Mouse (Mus musculus) ES-E14 (cell line): ENCODE results near the gene Rap1gap2.

ENCODE experiments used
- HCFC1 ChIP-seq: IDR thresholded peaks from 2 replicates; pipeline ENCODE4 v1.6.1; 2012; ENCODE audit warnings: low read length, inconsistent platforms, borderline replicate concordance; ENCODE audit not compliant: insufficient read depth
- MAFK ChIP-seq: IDR thresholded peaks from 2 replicates; pipeline ENCODE4 v1.6.1; 2014; ENCODE audit warnings: mild to moderate bottlenecking, low read depth, low read length, inconsistent platforms; ENCODE audit not compliant: insufficient read depth
- ZC3H11A ChIP-seq: IDR thresholded peaks from 2 replicates; pipeline ENCODE4 v1.6.1; 2012; ENCODE audit warnings: low read depth, mild to moderate bottlenecking, inconsistent platforms, low read length, borderline replicate concordance
- ZNF384 ChIP-seq: IDR thresholded peaks from 2 replicates; pipeline ENCODE4 v1.6.1; 2012; ENCODE audit warnings: low read depth, low read length, inconsistent platforms

DNA sequence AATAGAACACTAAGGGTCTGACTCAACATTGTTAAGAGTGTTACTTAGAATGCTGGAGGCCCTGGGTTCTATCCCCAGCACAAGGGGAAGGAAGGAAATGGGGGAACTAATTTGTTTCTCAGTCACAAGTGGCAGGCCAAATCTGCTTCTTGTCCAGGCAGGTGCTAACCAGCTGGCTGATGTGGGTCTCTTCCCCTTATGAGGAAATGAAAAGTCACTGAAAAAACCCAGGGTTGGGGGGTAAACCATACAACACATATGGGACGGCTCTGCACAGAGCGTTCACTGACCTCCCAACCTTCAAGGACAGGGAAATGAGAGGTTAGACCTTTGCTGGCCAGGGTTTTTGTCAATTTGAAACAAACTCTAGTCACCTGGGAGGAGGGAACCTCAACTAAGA is 77.7 kb downstream of the Rap1gap2 start:
- TF ChIP-seq ZC3H11A (no peak), MAFK (no peak), ZNF384 (no peak), HCFC1 (no peak)
